Mouse (Mus musculus) stomach, embryonic 15.5 days (tissue): ENCODE measurements around the gene Ltbp2. TPM values are rescaled to one million over a fixed set of nuclear protein-coding genes. Genes with fewer than 3 reads are reported as not detected.

Experiments used
- ATAC-seq: fragments of 200-750 bp; cut with Nextera tagmentation; 2 replicates; pipeline ENCODE4 v1.8.0; 2017; ENCODE audit warnings: low read depth, moderate number of reproducible peaks, moderate TSS enrichment; ENCODE audit not compliant: insufficient read depth, low FRiP score
- H3K27ac ChIP-seq: fragments of 300-500 bp; sonication (generic); 2 replicates; pipeline ENCODE4 v1.5.1; 2015; ENCODE audit warnings: mild to moderate bottlenecking, inconsistent platforms
- H3K27me3 ChIP-seq: fragments of 300-500 bp; sonication (generic); replicated peaks from 2 replicates; pipeline ENCODE4 v1.6.1; 2015; ENCODE audit warnings: inconsistent platforms
- H3K36me3 ChIP-seq: fragments of 300-500 bp; sonication (generic); 2 replicates; pipeline ENCODE4 v1.6.1; 2015; ENCODE audit warnings: inconsistent platforms
- H3K4me1 ChIP-seq: fragments of 300-500 bp; sonication (generic); 2 replicates; pipeline ENCODE4 v1.6.1; 2015; ENCODE audit warnings: inconsistent platforms
- H3K4me2 ChIP-seq: fragments of 300-500 bp; sonication (generic); 2 replicates; pipeline ENCODE4 v1.6.1; 2015; ENCODE audit warnings: mild to moderate bottlenecking, inconsistent platforms
- H3K4me3 ChIP-seq: fragments of 300-500 bp; sonication (generic); replicated peaks from 2 replicates; pipeline ENCODE4 v1.5.1; 2015; ENCODE audit warnings: inconsistent platforms
- H3K9ac ChIP-seq: fragments of 300-500 bp; sonication (generic); 2 replicates; pipeline ENCODE4 v1.6.1; 2015; ENCODE audit warnings: inconsistent platforms
- H3K9me3 ChIP-seq: fragments of 300-500 bp; sonication (generic); 2 replicates; pipeline ENCODE4 v1.6.1; 2016; ENCODE audit warnings: inconsistent platforms
- WGBS: fragments of 180-500 bp; shearing (Covaris S2); methylation state at CpG from one replicate; pipeline ENCODE4 v1.1.7; 2015; 5-methylcytosine and 5-hydroxymethylcytosine counted together
- polyA plus RNA-seq: library from polyadenylated mRNA; unstranded; fragments of >200 nt; fragmentation: Nextera tagmentation; extraction: Ambion mirVana; gene quantifications from 2 replicates; pipeline ENCODE4 v1.2.1, GENCODE M21; 2015

Gene Ltbp2
- polyA plus RNA-seq, 1 experiment from 2014 or later: 1.2 TPM

DNA sequence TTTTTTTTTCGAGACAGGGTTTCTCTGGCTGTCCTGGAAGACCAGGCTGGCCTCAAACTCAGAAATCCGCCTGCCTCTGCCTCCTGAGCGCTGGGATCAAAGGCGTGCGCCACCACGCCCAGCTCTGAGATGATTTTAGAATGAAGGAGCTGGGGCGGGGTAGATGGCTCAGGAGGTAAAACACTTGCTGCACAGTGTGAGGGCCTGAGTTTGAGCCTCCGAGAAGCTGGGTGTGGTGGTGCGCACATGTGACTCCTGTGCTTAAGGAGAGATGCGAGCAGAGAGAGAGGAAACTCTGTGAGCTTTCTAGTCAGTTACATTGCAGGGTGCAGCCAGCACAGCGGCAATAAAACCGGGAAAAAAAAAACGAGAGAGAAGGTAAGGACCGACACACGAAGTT, 110.8 kb downstream of the Ltbp2 start:
- Histone ChIP-seq H3K36me3 (peaks cover 6% of the 10 kb centered on the region; the same call in 1 of the 2 replicates), H3K27ac (no peak overlapping the region), H3K4me3 (no peak overlapping the region), H3K4me1 (peaks cover 5% of the 10 kb centered on the region; the same call in 1 of the 2 replicates), H3K4me2 (no peak overlapping the region), H3K9ac (no peak overlapping the region), H3K9me3 (no peaks in the 10 kb centered on the region), H3K27me3 (no peaks in the 10 kb centered on the region)
- 89% methylated on average over 15 of the region's 15 CpGs for WGBS
- ATAC-seq: no peak

DNA sequence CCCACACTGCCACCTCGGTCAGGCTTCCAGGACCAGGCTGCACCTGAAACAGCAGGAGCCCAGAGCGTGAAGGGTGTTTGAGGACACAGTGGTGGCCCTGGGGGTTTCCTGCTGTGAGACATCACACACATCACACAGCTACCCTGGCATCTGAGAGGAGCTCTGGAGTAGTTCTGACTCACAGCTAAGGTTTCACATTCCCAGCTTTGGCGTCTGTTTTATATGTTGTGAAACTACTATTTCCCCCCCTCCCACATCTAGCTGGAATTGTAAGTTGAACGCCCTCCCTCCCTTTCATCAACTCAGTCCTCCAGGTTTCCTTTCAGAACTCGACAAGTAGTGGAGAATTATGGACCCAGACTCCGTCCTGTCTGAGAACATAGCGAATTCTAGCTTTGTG, 111.6 kb downstream of the Ltbp2 start:
- Histone ChIP-seq H3K27ac (no peak overlapping the region), H3K9ac (no peak overlapping the region), H3K4me1 (peaks cover 1% of the 10 kb centered on the region; the same call in 1 of the 2 replicates), H3K27me3 (no peaks in the 10 kb centered on the region), H3K4me2 (no peak overlapping the region), H3K9me3 (no peaks in the 10 kb centered on the region), H3K4me3 (no peak overlapping the region), H3K36me3 (peaks cover 7% of the 10 kb centered on the region; the same call in 1 of the 2 replicates)
- no peak for ATAC-seq
- 83% methylated on average over 7 of the region's 7 CpGs for WGBS

DNA sequence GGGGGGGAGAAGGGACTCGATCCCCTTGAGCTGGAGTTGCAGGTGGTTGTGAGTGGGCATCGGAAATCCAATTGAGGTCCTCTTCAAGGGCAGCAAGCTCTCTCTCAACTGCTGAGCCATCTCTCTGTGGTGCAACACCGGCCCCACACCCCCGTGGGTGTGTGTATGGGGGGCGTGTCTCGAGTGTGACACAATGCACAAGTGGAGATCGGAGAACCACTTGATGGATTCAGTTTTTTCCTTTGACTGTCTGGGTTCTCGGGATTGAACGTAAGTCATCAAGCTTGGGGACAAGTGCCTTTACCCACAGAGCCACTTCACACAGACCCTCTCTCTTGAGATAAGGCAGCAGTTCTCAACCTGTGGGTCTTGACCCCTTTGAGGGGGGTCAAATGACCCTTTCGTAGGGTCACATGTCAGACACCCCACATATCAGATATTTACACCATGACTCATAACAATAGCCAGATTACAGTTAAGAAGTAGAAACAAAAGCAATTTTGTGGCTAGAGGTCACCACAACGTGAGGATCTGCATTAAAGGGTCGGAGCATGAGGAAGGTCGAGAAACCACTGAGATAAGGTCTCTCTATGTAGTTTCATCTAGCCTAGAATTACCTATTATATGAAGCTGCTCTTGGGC, 112.6 kb downstream of the Ltbp2 start:
- WGBS: 84% methylated on average over 13 of the region's 13 CpGs
- H3K27me3 ChIP-seq: no peaks in the 10 kb centered on the region

DNA sequence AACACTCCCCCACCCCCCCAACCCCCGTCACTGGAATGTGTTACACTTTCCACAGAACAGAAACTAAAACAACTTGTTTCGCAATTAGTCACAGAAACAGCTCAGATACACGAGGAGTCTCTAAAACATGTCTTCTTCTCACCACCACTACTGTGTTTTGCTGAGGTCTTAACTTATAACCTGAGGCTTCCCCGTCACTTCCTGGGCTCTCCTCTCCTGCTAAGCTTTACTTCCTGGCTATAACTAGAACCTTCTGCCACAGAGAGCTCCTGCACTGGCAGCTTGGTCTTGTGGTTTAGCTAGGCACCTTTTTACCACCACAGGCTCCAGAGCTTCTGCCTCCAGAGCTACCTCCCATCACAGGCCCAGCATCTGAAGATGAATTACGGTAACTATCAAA, 113.8 kb downstream of the Ltbp2 start:
- no peaks in the 10 kb centered on the region for H3K27me3 ChIP-seq
- no peak overlapping the region for H3K4me3 ChIP-seq
- H3K9ac ChIP-seq: no peak overlapping the region
- H3K4me1 ChIP-seq: no peaks in the 10 kb centered on the region
- H3K4me2 ChIP-seq: no peak overlapping the region
- H3K36me3 ChIP-seq: peaks cover 13% of the 10 kb centered on the region; the same call in 1 of the 2 replicates
- ATAC-seq: no peak
- H3K9me3 ChIP-seq: no peaks in the 10 kb centered on the region
- no peak overlapping the region for H3K27ac ChIP-seq
- 84% methylated on average over 5 of the region's 5 CpGs for WGBS

More for the DNA sequence above, 112.6 kb downstream of the Ltbp2 start:
- Histone ChIP-seq H3K4me2 (no peak overlapping the region), H3K27ac (no peak overlapping the region), H3K4me3 (no peak overlapping the region), H3K9me3 (no peaks in the 10 kb centered on the region), H3K9ac (no peak overlapping the region), H3K4me1 (no peaks in the 10 kb centered on the region; the same call in 1 of the 2 replicates), H3K36me3 (peaks cover 11% of the 10 kb centered on the region; the same call in 1 of the 2 replicates)
- ATAC-seq: no peak

DNA sequence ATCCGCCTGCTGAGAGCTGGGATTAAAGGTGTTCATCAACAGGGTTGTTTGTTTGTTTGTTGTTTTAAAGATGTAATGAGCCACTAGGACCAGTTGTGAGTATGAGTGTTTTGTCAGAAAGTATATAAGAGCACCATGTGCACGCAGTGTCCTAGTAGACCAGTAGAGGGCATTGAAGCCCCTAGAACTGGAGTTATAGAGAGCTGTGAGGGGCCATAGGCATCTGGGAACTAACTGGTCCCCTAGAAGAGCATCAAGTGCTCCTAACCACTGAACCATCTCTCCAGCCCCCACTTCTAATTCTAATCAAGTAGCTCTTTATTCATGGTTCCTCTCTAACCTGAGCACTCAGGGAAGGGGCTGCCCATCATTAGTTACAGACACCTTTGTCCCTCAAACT, 117.3 kb downstream of the Ltbp2 start:
- Histone ChIP-seq H3K4me3 (no peak overlapping the region), H3K27ac (no peak overlapping the region), H3K9ac (no peak overlapping the region), H3K9me3 (no peaks in the 10 kb centered on the region), H3K27me3 (no peaks in the 10 kb centered on the region), H3K4me2 (no peak overlapping the region), H3K36me3 (peaks cover 28% of the 10 kb centered on the region), H3K4me1 (no peaks in the 10 kb centered on the region)
- no peak for ATAC-seq
- WGBS: 73% methylated on average over 2 of the region's 2 CpGs

DNA sequence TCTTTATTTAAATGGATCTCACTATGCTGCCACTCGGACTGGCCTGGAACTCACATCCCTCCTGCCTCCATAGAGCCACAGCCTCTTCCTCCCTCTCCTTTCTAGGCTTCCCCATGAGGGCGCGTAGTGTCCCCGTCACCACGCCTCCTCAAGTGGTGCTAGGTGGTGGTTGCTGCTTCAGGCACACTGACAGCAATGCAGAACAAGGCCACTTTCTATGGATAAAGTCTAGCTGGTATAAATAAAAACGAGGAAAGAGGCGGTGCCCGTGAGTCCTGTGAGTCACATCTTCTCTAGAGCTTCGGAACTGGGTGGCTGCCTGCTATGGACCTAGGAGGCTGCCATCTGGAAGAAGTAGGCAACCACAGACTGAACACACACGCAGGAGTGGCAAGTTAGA, 120.3 kb downstream of the Ltbp2 start:
- Histone ChIP-seq H3K9ac (no peak overlapping the region), H3K4me3 (no peak overlapping the region), H3K4me2 (no peak overlapping the region), H3K27me3 (no peaks in the 10 kb centered on the region), H3K4me1 (no peaks in the 10 kb centered on the region), H3K27ac (no peak overlapping the region), H3K9me3 (no peaks in the 10 kb centered on the region), H3K36me3 (peaks cover 24% of the 10 kb centered on the region)
- no peak for ATAC-seq
- 91% methylated on average over 10 of the region's 10 CpGs for WGBS

DNA sequence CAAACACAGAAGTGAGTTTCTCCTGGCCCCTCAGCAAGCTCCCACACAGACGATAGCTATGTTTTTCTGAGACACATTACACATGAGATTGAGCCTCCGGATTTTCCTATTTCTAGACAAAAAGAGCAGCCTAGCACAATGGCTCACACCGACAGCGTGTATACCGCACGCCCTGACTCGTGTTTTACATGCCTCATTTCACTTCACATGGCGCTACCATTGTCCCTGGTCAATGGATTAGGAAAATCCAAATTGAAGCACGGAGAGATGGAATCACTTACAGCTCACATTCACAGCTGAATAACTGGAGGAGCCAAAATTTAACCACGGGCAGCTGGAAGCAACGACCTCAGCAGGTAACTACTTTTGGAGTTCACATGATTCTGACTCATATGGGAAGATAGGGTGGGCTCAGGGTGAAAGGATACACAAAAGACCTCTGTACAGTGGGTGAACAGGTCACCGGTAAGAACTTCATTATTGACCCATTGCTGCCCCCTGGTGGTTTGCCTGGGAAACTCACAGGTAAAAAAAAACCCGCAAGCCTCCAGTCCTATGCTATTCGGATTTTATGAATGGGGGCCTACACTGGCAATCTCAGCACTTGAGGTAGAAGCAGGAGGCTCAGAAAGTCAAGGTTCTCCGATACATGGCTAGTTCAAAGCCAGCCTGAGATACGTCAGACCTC, 121.2 kb downstream of the Ltbp2 start:
- H3K27me3 ChIP-seq: no peaks in the 10 kb centered on the region
- H3K9ac ChIP-seq: no peak overlapping the region
- H3K9me3 ChIP-seq: no peaks in the 10 kb centered on the region
- no peak overlapping the region for H3K4me2 ChIP-seq
- H3K4me1 ChIP-seq: no peaks in the 10 kb centered on the region
- no peak overlapping the region for H3K4me3 ChIP-seq
- no peak overlapping the region for H3K27ac ChIP-seq
- H3K36me3 ChIP-seq: peaks cover 21% of the 10 kb centered on the region
- 62% methylated on average over 16 of the region's 16 CpGs for WGBS
- ATAC-seq: no peak

DNA sequence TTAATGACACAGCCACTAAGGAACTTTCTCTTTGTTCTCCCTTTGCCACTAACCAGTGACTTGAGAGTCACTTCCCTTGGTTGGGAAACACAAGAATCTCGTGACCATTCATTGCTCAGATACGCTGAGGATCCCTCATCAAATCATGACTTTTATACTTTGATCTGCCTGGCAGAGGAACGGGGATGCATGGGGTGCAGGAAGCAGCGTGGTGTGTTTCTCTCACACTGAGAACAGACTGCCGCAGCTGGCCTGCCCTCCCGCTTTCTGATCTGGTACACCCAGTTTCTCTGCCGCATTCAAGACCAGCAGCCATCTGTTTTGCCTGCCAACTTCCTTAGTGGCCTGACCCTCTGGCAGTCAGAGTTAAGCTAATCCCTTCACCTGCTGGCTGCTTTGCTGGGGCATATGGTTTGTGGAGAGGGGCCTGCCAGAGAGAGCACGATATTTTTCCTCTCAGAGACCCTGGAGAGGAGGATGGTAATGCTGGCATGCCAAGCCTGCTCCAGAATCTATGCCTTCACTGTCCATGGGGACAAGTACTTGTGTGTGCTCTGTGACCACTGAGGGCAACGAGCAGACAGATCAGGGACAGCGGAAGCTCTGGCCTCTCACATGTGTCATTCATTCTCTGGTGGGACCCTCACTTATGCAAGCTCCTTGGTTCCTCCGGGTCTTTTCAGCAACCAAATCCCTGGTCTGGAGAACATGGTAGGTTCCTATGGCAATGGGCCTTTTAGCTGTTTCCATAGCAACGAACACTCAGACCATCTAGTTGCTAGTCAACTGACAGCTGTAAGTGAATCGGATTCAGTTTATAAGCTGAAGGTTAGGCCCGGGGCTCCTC, 124.0 kb downstream of the Ltbp2 start:
- H3K4me2 ChIP-seq: no peak overlapping the region
- peaks cover 15% of the 10 kb centered on the region for H3K36me3 ChIP-seq
- no peak for ATAC-seq
- no peak overlapping the region for H3K4me3 ChIP-seq
- H3K27ac ChIP-seq: no peak overlapping the region
- no peaks in the 10 kb centered on the region for H3K27me3 ChIP-seq
- no peaks in the 10 kb centered on the region for H3K9me3 ChIP-seq
- H3K9ac ChIP-seq: no peak overlapping the region
- WGBS: 44% methylated on average over 14 of the region's 14 CpGs
- no peaks in the 10 kb centered on the region for H3K4me1 ChIP-seq

DNA sequence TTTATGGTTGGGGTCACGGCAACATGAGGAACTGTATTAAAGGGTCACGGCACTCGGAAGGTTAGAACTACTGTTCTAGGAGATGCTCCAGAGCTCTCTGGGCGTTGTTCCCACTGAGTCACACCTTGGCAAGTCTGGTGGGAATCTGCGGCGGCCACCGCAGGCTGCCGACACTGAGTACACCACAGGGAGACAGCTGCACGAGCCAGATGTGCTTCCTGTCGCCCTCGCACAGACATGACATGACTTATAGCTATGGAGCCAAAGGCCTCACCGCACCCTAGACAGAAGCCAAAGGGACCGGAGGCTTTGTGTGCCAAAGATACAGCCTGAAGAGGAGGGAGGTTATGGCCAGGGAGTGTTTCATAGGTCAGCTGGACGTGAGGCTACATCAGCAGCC, 125.7 kb downstream of the Ltbp2 start:
- H3K36me3 ChIP-seq: peaks cover 3% of the 10 kb centered on the region
- H3K9me3 ChIP-seq: no peaks in the 10 kb centered on the region
- no peak overlapping the region for H3K4me3 ChIP-seq
- H3K27ac ChIP-seq: no peak overlapping the region
- ATAC-seq: no peak
- H3K4me2 ChIP-seq: no peak overlapping the region
- no peaks in the 10 kb centered on the region for H3K4me1 ChIP-seq
- 47% methylated on average over 14 of the region's 14 CpGs for WGBS
- H3K27me3 ChIP-seq: no peaks in the 10 kb centered on the region
- no peak overlapping the region for H3K9ac ChIP-seq

DNA sequence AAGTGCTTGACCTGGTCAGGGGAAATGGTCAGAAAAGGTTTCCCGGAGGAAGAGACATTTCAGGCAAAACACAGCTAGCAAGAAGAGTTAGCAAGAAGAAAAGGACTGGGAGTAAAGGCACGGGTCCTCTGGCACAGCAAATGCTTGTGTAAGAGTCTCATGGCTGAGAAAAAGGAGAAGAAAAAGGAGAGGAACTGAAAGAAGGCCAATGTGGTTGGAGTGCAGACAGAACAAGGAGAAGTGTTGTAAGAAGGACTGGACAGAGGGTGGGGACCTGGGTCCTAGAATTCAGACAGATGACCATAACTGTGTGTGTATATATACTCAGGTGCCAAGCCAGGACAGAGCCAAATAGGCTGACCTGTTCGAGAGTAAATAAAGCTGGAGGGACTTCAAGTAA, 128.2 kb downstream of the Ltbp2 start:
- no peaks in the 10 kb centered on the region for H3K9me3 ChIP-seq
- 72% methylated on average over 3 of the region's 3 CpGs for WGBS
- H3K4me3 ChIP-seq: no peak overlapping the region
- H3K27me3 ChIP-seq: no peaks in the 10 kb centered on the region
- no peak overlapping the region for H3K27ac ChIP-seq
- H3K4me2 ChIP-seq: no peak overlapping the region
- H3K9ac ChIP-seq: no peak overlapping the region
- no peak for ATAC-seq
- no peaks in the 10 kb centered on the region for H3K4me1 ChIP-seq
- H3K36me3 ChIP-seq: no peaks in the 10 kb centered on the region

DNA sequence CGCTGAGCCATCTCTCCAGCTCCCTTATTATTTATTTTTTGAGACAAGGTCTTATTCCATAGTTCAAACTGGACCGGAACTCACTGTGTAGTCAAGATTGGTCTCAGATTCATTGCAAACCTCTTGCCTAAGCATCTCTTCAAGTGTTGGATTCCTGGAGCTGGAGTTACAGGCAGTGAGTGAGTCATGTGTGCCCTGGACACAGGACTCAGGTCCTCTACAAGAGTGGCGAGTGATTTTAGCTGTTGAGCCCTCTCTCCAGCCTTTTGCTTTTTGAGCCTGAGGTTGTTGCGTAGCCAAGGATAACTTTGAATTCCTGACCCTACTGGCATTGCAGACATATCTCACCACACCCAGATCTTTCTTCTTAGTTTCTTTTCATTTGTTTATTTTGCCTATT, 130.6 kb downstream of the Ltbp2 start:
- H3K9me3 ChIP-seq: no peaks in the 10 kb centered on the region
- no peak for ATAC-seq
- H3K4me2 ChIP-seq: no peak overlapping the region
- H3K27ac ChIP-seq: no peak overlapping the region
- H3K36me3 ChIP-seq: no peaks in the 10 kb centered on the region
- H3K9ac ChIP-seq: no peak overlapping the region
- no peak overlapping the region for H3K4me3 ChIP-seq
- 60% methylated on average over 4 of the region's 4 CpGs for WGBS
- no peaks in the 10 kb centered on the region for H3K27me3 ChIP-seq
- no peaks in the 10 kb centered on the region for H3K4me1 ChIP-seq

DNA sequence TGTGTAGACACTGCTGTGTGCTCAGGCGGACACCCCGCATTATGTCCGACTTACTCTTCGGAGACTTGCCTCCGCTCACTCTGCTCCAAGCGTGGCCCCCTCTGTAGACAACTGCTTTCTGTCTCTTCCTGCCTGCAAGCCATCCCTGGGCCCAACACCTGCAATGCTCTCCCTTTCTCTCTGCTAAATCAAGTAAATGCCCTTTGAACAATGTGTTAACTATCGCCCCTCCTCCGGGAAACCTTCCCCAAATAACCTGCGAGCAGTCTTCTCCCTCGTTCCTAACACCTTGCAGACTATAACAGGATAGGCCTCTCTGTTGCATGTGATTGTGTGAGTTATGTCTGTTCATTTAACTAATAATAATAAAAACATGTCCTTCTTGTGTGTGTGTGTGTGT, 132.8 kb downstream of the Ltbp2 start:
- Histone ChIP-seq H3K4me3 (no peak overlapping the region), H3K27me3 (no peaks in the 10 kb centered on the region), H3K27ac (no peak overlapping the region), H3K36me3 (no peaks in the 10 kb centered on the region), H3K4me1 (no peaks in the 10 kb centered on the region), H3K9ac (no peak overlapping the region), H3K9me3 (no peaks in the 10 kb centered on the region), H3K4me2 (no peak overlapping the region)
- no peak for ATAC-seq
- 81% methylated on average over 10 of the region's 10 CpGs for WGBS
